Mouse (Mus musculus) C2C12 (cell line): ENCODE results near the gene Rufy4.

Experiments used
- CTCF ChIP-seq: IDR thresholded peaks from one replicate; pipeline ENCODE4 v1.5.1; 2011; ENCODE audit not compliant: control insufficient read depth, insufficient read depth, insufficient read length
- FOSL1 ChIP-seq: IDR thresholded peaks from one replicate; pipeline ENCODE4 v1.8.0; 2011; ENCODE audit warnings: mild to moderate bottlenecking, low read length; ENCODE audit not compliant: poor library complexity, insufficient read depth, severe bottlenecking
- MAX ChIP-seq: IDR thresholded peaks from one replicate; pipeline ENCODE4 v1.6.1; 2011; ENCODE audit warnings: mild to moderate bottlenecking, control low read depth
- MYOD1 ChIP-seq: IDR thresholded peaks from one replicate; pipeline ENCODE4 v1.6.1; 2011; ENCODE audit warnings: low read depth; ENCODE audit not compliant: control insufficient read depth, insufficient read length
- MYOG ChIP-seq: IDR thresholded peaks from one replicate; pipeline ENCODE4 v1.6.1; 2011; ENCODE audit not compliant: control insufficient read depth, insufficient read length; ENCODE audit errors: extremely low read depth
- USF1 ChIP-seq: IDR thresholded peaks from one replicate; pipeline ENCODE4 v1.6.1; 2011; ENCODE audit warnings: low read depth, mild to moderate bottlenecking, control low read depth, moderate library complexity

DNA sequence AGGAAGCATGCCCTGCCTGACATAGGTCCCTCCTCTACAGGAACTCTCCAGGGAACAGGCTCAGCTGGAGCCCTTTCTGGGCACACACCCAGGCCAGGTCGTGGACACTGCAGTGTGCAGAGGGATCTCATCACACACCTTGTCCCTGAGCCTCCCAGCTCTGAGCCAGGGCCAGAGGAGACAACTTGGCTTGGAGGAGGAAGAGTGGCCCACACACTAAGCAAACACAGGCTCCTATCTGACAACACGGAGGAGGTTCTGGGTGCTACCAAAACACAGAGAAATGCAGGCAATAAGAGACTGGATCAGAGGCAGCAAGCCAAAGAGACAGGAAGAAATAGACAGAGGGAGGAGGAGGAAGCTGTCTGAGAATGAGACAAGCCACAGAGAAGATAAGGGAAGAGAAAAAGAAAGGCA lies 43.8 kb upstream of the Rufy4 start:
- TF ChIP-seq MAX, result no peak
- TF ChIP-seq CTCF, result no peak
- no peak for TF ChIP-seq USF1
- TF ChIP-seq MYOD1, result no peak
- no peak for TF ChIP-seq MYOG
- no peak for TF ChIP-seq FOSL1
